Mouse (Mus musculus) B cell, adult 2 months (primary cell): ENCODE results near the gene Gm9195.

Experiments used
- DNase-seq, 2 experiments: peaks; one replicate each; pipeline ENCODE4 v3.0.0; 2022

The Gm9195 gene

DNA sequence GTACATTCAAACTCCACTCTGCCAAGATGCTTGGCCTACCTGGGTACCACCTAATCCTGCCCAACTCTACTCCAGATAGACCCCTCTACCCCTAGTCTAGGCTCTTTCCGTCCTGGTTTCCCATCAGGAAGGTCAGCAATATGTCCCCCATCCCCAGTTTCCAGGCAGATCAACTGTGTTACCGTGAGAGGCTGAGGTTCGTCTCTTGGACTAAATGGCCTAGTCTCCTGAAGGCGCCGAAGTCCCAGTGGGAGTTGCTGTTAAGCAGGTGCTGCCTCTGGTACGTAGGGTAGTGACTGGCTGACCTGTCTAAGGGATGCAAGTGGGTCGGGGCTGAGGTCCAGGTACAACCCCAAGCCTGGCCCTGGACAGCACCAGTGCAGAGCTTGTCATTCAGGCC is 50.7 kb downstream of the Gm9195 start:
- no peak for DNase-seq

DNA sequence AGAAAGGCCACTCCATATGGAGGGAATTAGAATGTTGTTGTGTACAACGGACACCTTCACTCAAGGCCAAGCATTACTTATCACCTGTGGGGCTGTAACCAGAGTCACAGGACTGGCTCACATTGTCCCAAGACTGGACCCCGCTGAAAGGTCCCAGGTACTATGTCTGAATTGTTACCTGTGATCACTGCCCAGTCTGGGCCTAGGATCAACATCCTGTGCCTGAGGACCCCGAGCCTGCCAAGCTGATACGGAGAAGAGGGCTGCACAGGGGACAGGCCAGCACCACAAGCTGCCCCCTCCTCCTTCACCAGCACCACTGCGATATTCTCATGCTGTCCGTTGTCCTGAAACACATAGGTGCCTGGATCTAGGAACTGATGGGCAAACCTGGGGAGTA is 51.2 kb downstream of the Gm9195 start:
- DNase-seq = no peak

DNA sequence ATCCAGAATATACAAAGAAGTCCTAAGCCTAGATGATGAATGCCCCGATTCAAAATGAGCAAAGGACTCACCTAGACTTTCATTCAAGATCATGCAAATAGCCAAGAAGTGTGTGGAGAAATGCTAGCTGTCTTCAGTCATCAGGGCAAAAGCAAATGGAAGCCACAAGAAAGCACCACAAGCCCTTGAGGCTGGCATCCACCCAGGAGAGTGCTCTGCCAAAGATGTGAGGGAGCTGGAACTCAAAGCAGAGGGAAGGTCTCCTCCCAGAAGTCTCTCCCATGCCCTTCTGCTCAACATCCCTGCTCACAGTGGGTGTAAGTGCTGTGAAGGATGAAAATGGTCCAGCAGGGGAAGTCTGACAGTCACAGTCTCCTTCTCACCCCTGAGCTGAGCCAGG is 52.7 kb downstream of the Gm9195 start:
- no peak for DNase-seq

DNA sequence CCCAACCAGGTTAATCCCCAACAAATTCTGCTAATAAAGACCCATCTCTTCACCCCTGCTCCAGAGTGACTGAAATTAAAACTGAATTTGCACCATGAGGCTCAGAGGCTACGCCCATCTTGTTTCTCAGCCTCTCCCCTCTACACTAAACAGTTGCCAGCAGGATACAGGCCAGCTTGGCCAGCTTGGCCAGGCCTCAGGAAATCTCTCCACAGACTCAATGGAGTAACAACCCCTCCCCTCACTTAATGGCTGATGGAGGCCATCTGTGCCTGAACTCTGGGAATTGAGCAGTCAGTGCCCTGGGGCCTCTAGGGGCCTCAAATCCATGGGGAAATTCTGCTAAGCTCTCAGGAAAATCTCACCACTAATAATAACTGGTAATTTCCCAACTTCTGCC is 101.9 kb downstream of the Gm9195 start:
- no peak for DNase-seq

DNA sequence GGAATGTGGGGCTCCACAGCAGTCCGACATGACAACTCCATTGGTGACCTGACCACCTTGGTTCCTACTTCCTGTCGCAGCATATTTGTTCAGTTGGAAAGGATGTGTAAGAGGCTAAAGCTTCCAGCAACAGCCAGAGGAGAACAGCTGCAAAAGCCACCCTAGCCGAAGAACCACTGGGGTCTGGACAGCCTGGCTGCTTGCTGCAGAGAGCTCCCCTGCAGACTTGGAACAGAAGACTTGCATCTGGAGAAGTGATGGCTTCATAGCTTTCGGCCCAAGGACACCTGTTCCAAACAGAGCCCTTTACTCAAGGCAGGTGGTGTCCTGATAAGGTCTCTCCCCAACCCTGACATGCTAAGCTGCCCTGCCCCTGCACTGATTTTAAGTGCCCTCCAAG is 102.3 kb downstream of the Gm9195 start:
- DNase-seq = no peak

GRCm38 (mm10) chr14:72377224-72377623 is 114.4 kb downstream of the Gm9195 start:
- peak; percentile 32 to 34 for DNase-seq
